Mouse (Mus musculus) c-Kit-positive CD71-positive TER-119-negative erythroid progenitor cells, embryonic 14.5 days (primary cell): ENCODE measurements at regions not wholly inside any gene's neighbourhood (a gene's known extent, or its start where the extent isn't known, plus 50 kb on each side); places are given as distances from the start of the nearest gene placed in this dataset.
A peak's percentile ranks its signal among the peaks of the same experiment; 100 is the strongest.

Source experiments
- DNase-seq: peaks from one replicate; pipeline ENCODE4 v3.0.0-alpha.2; 2013; ENCODE audit warnings: low read depth

GRCm38 (mm10) chr1:72108678-72109077, 103.4 kb downstream of the Mreg start:
- DNase-seq, result no peak

- no peak for DNase-seq
Observed at GRCm38 (mm10) chr1:72107125-72107524, 105.0 kb downstream of the Mreg start.

- no peak for DNase-seq
Observed at GRCm38 (mm10) chr1:72106655-72107054, 105.5 kb downstream of the Mreg start.

GRCm38 (mm10) chr1:72105435-72106057, 106.6 kb downstream of the Mreg start:
- DNase-seq, result no peak

- no peak for DNase-seq
Observed at GRCm38 (mm10) chr1:72103962-72104361, 108.1 kb downstream of the Mreg start.

GRCm38 (mm10) chr1:72103387-72103786, 108.7 kb downstream of the Mreg start:
- DNase-seq, result no peak

GRCm38 (mm10) chr1:72099447-72099846, 112.7 kb downstream of the Mreg start:
- DNase-seq, result no peak

GRCm38 (mm10) chr1:72091344-72091743, 120.8 kb downstream of the Mreg start:
- DNase-seq, result no peak

- no peak for DNase-seq
Observed at GRCm38 (mm10) chr1:72085661-72086060, 126.4 kb downstream of the Mreg start.

GRCm38 (mm10) chr1:72084219-72084618, 127.9 kb downstream of the Mreg start:
- no peak for DNase-seq

- DNase-seq, result no peak
Observed at GRCm38 (mm10) chr1:72082366-72082765, 129.7 kb downstream of the Mreg start.

- DNase-seq, result no peak
Observed at GRCm38 (mm10) chr1:72081811-72082210, 130.3 kb downstream of the Mreg start.

- no peak for DNase-seq
Observed at GRCm38 (mm10) chr1:72078926-72079550, 133.1 kb downstream of the Mreg start.

GRCm38 (mm10) chr1:72076341-72076740, 135.8 kb downstream of the Mreg start:
- no peak for DNase-seq

GRCm38 (mm10) chr1:72075464-72075863, 136.6 kb downstream of the Mreg start:
- DNase-seq, result no peak

GRCm38 (mm10) chr1:72073245-72073644, 138.9 kb downstream of the Mreg start:
- DNase-seq, result no peak

GRCm38 (mm10) chr1:72070489-72070888, 141.6 kb downstream of the Mreg start:
- no peak for DNase-seq

GRCm38 (mm10) chr1:72069056-72069455, 143.1 kb downstream of the Mreg start:
- DNase-seq, result no peak

GRCm38 (mm10) chr1:72065090-72065489, 147.0 kb downstream of the Mreg start:
- no peak for DNase-seq

GRCm38 (mm10) chr1:72060393-72060792, 151.7 kb downstream of the Mreg start:
- DNase-seq, result no peak

GRCm38 (mm10) chr1:72058045-72058703, 153.9 kb downstream of the Mreg start:
- peak; percentile 53 for DNase-seq

- DNase-seq, result no peak
Observed at GRCm38 (mm10) chr1:72054541-72054940, 157.6 kb downstream of the Mreg start.

- no peak for DNase-seq
Observed at GRCm38 (mm10) chr1:72050858-72051257, 161.2 kb downstream of the Mreg start.
